Mouse (Mus musculus): ENCODE measurements around the gene Triobp. TPM values are rescaled to one million over a fixed set of nuclear protein-coding genes. Genes with fewer than 3 reads are reported as not detected.
"Not testable (repeated sequence)": the region's sequence is repeated elsewhere in the genome, so short reads cannot be mapped to it uniquely, and the experiment has no call there.

Triobp gene
- total RNA-seq, 4 experiments from 2014 or later = 121 to 175 (median 150) TPM

DNA sequence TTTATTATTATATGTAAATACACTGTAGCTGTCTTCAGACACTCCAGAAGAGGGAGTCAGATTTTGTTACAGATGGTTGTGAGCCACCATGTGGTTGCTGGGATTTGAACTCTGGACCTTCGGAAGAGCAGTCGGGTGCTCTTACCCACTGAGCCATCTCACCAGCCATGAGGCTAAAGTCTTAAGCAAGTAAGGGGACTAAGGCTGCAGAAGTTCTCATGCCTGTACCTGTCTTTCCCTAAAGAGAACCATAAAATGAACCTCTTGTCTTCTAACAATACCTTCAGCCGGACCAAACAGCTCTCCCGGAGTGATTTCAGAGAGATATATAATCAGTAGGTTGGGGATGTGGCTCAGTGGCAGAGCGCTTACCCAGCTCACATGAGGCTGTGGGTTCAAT, 84.4 kb downstream of the Triobp start:
- not testable (repeated sequence) for DNase-seq

DNA sequence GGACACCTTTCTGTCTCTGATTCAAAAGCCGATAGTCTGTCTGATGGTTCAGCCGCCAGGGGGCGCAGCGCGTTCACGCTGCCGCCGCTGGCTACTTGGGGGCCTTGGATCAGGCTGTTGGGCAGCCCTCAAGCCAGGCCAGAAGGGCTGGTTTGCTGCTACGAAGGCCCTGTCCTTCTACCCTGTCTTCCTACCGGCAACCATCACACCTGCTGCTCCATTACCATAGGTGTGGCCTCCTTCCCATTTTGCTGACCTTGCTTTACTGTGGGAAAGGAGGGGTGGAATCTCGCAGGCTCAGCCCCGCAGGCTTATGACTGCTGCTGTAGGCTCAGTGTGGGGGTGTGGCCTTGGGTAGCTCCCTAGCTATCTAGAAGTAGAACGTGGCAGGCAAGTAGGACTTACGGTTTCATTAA, 90.4 kb downstream of the Triobp start:
- peak; percentile 45 for DNase-seq

DNA sequence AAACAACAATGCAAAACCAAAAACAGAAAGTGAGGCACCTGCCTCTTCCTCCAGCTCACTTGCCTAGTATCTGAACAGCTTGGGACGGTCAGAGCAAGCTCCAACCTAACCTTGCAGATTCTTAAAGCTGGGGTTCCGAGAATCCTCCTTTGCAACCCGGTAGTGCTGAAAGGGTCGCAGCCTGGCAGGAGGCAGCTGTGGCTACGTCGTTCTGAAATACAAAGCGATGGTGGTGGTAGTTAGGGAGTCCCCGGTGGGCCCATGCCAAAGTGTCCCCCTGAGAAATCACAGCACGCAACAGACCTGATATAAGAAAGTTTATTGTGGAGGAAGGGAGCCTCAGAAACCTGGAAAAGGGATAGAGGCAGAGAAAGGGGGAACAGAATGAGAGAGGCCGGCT, 90.8 kb downstream of the Triobp start:
- no peak for DNase-seq

DNA sequence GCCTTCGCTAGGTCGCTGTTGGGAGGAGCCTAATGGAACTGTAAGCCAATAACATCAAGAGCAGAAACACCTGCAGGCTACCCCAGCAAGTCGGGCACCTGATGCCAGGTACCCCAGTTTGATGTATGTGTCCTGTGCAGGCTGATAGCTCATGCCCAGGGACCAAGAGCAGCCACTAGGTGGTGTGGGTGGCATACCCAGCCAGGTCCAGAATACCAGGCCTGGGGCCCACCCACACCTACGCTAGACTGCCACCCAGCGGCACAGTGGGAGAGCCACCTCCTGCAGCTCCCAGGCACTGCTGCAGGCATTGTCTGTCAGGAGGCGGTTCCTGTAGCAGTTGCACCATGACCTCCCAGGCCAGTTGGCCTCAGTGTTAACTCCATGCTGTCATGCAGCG, 91.3 kb downstream of the Triobp start:
- DNase-seq = peak; percentile 82

DNA sequence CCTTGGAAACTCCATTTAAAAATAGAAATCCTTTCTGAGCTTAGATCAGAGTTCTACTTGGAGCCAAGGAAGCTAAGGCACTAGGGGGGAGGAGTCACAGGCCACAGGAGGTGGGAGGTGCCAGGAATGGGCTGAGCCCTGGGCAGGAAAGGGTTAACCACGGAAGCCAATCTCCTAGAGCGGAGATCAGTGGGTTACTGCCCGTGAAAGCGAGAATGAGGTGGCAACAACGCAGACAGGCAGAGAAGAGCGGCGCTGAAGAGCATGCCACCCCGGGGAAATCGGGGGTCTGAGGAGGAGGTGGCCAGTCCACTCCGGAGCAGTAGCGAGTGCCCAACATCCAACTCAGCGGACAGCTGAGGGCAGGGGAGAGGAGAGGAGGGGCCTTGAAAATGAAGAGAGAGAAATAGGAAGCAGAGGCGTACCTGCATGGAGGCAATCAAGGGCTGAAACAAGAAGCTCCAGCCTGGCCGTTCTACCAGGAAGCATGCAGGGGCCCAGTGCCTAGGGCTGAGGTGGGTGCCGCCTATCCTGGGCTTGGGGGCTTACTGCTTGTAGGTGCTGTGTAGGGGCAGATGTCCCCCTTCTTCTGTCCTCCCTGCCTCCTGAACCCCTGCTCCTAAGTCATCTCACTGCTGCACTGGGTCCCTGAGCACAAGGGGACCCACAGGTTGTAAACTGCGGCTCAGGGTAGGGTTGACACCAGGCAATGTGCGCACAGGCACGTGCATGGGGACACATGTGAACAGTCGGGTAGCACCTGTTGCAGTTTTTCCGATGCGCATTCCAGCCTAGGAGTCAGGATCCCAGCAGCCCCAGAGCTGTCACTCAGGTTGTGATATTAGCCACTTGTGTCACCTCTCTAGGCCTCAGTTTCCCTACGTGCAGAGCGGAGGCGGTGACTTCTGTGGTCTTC, 93.2 kb downstream of the Triobp start:
- no peak for DNase-seq

DNA sequence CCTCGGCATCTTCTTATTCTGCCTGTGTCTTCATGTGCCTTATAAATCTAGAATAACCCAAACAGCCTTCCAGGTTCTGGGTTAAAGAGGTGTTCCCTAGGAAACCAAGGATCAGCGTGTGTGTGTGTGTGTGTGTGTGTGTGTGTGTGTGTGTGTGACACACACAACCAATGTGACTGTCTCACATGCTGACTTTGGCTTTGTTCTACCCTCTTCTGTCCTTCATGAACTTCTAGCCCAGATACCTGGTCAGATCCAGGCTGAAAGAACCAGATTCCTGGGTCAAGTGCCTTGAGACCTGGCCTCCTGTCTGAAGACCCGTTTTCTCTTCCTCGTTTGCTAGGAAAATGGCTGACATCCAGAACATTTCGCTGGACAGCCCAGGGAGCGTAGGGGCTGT, 94.1 kb downstream of the Triobp start, which contains the start of gene Galr3:
TSS of gene Galr3 (plus strand) at position 301 of the 400 bp plus-strand sequence.
- DNase-seq = no peak

DNA sequence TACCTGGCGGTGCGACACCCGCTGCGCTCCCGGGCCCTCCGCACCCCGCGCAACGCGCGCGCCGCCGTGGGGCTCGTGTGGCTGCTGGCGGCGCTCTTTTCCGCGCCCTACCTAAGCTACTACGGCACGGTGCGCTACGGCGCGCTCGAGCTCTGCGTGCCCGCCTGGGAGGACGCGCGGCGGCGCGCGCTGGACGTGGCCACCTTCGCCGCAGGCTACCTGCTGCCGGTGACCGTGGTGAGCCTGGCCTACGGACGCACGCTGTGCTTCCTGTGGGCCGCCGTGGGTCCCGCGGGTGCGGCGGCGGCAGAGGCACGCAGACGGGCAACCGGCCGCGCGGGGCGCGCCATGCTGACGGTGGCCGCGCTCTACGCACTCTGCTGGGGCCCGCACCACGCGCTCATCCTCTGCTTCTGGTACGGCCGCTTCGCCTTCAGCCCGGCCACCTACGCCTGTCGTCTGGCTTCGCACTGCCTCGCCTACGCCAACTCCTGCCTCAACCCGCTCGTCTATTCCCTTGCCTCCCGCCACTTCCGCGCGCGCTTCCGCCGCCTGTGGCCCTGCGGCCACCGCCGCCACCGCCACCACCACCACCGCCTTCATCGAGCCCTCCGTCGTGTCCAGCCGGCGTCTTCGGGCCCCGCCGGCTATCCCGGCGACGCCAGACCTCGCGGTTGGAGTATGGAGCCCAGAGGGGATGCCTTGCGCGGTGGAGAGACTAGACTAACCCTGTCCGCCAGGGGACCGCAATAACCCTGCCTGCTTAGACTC, 95.4 kb downstream of the Triobp start:
- no peak for DNase-seq

DNA sequence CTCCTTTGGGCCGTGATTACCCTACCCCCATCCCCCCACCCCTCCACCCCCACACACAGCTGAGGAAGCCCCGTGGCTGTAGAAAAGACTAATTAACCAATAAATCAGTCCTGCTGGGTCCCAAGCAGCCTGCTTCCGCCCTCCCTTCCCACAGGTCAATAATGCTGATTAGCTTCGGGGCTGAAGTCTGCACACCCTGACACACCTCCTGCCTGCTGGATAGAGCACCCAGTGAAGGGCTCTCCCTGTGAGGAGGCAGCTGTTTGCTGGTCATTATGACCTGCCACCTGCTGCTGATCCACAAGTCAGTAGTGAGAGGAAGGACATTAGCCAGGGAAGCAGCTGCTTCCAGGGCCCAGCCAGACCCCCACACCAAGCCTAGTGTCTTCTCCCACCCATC, 97.3 kb downstream of the Triobp start:
- DNase-seq = no peak

DNA sequence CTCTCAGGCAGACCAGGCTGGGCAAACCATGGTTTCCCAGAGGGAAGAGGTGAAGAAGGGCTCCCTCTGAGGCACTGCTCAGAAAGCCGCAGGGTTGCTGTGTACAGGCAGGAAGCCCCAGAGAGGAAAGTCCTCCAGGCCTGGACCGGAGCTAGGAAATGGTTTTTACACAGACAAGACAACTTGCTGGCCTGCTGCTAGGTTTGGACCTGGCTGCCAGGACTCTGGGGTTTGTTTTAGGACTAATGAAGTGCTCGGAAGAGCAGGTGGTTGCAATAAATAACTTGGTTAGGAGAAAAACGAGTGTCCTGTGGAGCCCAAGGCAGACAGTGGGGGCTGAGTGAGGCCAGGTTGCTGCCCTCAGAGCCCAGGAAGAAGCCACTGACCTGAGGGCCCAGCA, 100.7 kb downstream of the Triobp start:
- DNase-seq = no peak

DNA sequence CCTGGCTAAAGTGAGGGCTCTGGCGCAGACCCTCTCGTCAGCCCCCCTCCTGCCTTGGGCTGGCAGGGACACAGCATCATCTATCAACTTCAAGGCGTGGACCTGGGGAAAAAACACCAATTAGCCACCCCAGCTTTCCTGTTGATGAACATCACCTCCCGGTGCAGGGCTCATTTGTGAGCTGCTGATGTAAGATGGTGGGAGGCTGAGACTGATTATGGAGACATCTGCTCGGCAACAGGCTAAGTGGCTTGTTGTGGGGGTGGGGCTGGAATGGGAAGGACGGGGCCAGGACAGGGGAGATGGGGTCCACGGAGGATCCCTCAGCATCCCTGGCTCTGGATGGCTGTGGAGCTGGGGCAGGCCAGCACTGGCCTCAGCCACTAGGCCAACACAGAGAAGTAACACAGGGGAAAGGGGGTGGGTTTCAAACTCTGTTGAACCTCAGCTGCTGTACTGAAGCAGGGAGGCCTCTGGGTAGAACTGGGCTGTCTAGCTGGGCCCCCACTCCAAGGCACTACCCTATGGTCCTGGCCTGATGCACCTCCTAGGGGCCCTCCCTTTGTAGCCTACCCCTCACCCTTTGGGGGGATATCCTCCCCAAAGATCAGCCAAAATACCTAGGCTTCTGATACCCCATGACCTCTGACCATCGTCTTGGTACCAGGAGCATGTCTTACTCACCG, 102.8 kb downstream of the Triobp start:
- DNase-seq = no peak

DNA sequence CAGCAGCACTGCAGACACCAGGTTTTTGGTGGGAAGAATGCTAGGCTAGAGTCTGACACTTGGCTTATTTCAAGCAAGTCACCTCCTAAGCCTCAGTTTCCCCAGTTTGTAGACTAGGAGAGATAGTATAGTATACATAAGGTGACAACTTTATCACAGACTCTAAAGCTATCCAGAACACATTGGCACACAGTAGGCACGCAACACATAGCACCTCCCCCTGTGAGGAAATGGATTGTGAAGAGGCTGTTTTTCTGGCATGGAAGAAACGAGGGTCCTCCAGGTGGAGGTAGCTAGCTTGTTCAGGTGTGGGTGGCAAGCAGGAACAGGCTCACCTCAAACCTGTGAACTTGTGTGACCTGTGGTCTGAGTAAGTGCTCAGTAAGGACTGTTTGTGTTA, 103.4 kb downstream of the Triobp start:
- DNase-seq = no peak

DNA sequence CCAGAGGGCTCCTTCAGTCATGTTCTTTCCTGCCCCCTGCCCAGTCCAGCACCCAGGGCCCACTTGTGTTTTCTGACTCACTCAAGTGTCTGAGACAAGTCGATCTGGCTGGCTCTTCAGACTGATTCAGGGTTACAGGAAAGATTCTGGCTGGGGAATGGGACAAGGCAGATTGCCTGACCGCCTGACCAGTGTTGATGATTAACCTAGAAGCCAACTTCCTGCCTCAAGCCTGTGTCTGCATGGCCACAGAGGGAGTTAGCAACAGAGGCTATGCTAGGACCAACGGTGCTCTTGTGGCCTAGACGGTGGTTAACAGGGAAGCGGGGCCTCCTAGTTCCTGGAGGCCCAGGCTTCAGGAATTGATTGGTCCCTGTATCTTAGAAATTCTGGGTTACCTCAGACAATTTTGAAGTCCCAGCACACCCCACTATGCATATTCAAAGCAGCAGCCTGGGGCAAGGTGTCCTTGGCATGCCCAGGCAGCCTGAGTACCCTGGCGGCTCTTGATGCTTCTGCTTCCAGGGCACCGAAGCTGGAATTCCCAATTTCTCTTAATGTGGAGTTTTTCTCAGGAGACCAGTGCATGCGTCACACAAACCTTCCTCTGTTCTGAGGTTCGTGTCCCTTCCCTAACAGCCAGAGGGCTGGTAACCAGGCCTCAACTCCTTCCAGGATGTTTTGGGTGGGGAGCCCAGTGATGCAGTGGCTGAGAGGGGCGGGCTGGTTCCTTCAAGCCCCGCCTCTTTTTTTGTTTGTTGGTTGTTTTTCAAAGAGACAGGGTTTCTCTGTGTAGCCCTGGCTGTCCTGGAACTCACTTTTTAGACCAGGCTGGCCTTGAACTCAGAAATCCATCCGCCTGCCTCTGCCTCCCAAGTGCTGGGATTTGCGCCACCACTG, 104.2 kb downstream of the Triobp start:
- DNase-seq = no peak

DNA sequence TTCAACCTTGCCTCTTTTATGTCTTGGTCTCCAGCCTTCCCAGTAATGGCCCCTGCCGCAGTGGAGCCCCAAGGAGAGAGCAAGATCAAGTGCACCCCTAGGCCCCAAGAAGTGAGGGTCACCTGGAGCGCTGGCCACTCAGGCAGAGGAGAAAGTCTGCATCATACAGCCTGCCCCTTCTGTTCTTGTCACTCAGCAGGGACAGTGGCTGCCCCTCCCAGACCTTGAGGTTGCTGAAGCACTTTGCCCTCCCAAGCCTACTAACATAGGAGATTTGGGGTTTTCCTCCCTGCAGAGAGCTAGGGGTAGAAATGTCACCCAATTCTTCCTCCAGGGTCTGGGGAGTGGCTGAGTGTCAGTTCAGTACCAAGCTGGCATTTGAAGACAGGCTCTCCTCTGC, 104.8 kb downstream of the Triobp start:
- DNase-seq = no peak

Small RNA genes lying within 50 kb of the gene (microRNA-seq; reads per million reads assigned to microRNA genes)
- gene Mir6956 = 1.9 to 2.5 reads per million in 2 experiments

Other genes starting within 250 kb of the Triobp start
- 1 to 10 TPM; 4.1 to 7.4 (median 5.5) TPM for gene Elfn2, start 229.0 kb upstream of the Triobp start, total RNA-seq (2022)
- gene Mfng, start 174.2 kb upstream of the Triobp start, total RNA-seq (2022) = 10 to 100 TPM; 12.3 to 25.8 (median 20.7) TPM
- gene Card10, start 144.7 kb upstream of the Triobp start, total RNA-seq (2022) = 10 to 100 TPM in 1 of 4 experiments, 1 to 10 TPM in 3; 6.6 to 10.0 (median 8.1) TPM
- gene Cdc42ep1, start 105.1 kb upstream of the Triobp start, total RNA-seq (2022) = 10 to 100 TPM; 41.2 to 85.0 (median 65.8) TPM
- gene Lgals2, start 92.2 kb upstream of the Triobp start, total RNA-seq (2022) = not detected
- 10 to 100 TPM; 57.9 to 79.2 (median 66.5) TPM for gene Gga1, start 70.5 kb upstream of the Triobp start, total RNA-seq (2022)
- under 1 TPM in 1 of 4 experiments, not detected in 3; 0.45 TPM for gene Gm49510, start 48.1 kb upstream of the Triobp start, total RNA-seq (2022)
- gene Sh3bp1, start 48.0 kb upstream of the Triobp start, total RNA-seq (2022) = 10 to 100 TPM in 2 of 4 experiments, 1 to 10 TPM in 2; 8.5 to 23.0 (median 15.2) TPM
- 1 to 10 TPM; 4.6 to 8.6 (median 5.9) TPM for gene Pdxp, start 33.8 kb upstream of the Triobp start, total RNA-seq (2022)
- gene Lgals1, start 21.0 kb upstream of the Triobp start, total RNA-seq (2022) = 100 to 1,000 TPM; 294 to 595 (median 433) TPM
- gene Nol12, start 12.8 kb upstream of the Triobp start, total RNA-seq (2022) = 10 to 100 TPM; 51.2 to 58.9 (median 52.1) TPM
- gene H1f0, start 80.7 kb downstream of the Triobp start, total RNA-seq (2022) = 100 to 1,000 TPM; 122 to 250 (median 176) TPM
- under 1 TPM in 3 of 4 experiments, not detected in 1; 0.28 to 0.31 (median 0.30) TPM for gene Galr3, start 94.2 kb downstream of the Triobp start, total RNA-seq (2022)
- 10 to 100 TPM; 24.6 to 34.9 (median 28.2) TPM for gene Ankrd54, start 115.2 kb downstream of the Triobp start, total RNA-seq (2022)
- 100 to 1,000 TPM; 136 to 157 (median 140) TPM for gene Eif3l, start 127.5 kb downstream of the Triobp start, total RNA-seq (2022)
- gene Micall1, start 161.2 kb downstream of the Triobp start, total RNA-seq (2022) = 10 to 100 TPM; 40.6 to 88.2 (median 55.8) TPM
- 100 to 1,000 TPM; 120 to 161 (median 139) TPM for gene Polr2f, start 193.3 kb downstream of the Triobp start, total RNA-seq (2022)
- gene 1700088E04Rik, start 193.5 kb downstream of the Triobp start, total RNA-seq (2022) = 10 to 100 TPM in 2 of 4 experiments, 1 to 10 TPM in 2; 7.0 to 14.8 (median 10.2) TPM
- 1 to 10 TPM; 1.4 to 2.6 (median 2.4) TPM for gene Sox10, start 217.5 kb downstream of the Triobp start, total RNA-seq (2022)